Mouse (Mus musculus): ENCODE measurements around the gene Asna1. TPM values are rescaled to one million over a fixed set of nuclear protein-coding genes. Genes with fewer than 3 reads are reported as not detected.

Gene Asna1
- total and polyA plus RNA-seq, 3 experiments, result 109 to 127 (median 119) TPM

DNA sequence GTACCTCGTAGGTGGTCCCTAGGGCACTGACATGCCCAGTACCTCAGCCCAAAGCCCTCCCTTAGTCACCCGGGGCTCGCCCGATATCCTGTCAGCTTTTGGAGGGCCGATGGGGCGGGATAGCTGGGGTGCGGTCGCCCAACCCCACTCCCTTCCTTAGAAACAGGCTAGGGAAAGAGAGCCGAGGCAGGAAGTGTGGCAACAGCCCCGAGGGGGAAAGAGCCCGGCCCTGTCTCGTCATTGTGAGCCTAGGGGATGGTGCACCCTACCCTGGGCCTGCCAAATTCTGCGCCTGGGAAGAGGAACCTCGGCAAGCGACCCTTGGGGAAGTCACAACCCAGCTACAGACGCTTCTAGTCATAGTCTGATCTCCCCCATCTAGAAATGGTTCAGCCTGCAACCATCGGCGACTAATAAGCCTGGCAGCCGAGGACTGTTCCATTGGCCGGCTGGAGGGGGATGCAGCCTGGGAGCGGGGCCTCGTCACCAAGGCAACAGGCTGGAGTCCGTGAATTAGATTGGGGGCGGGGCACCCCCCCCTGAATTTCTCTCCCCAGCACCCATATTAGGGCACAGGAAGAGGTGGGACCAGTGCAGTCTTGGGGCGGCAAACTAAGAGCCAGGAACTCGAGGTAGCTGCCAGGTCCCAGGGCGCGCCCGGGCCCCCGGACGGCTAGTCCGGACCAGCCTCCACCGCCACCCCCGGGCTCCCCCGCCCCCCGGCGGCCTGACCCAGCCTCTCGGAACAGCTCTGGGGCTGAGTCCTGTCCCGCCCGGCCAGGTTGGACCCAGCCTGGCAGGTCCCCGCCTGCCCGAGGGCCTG lies 45.3 kb downstream of the Asna1 start:
- Histone ChIP-seq H3K4me1 (ENCODE audit: control insufficient read depth in 1 of 2, insufficient read depth in 2 of 2) (peaks cover 29 to 52% of the 10 kb centered on the region in 2 experiments), H3K4me3 (replicated peaks in 1 of 3; ENCODE audit: low read depth in 2 of 3, low read length in 2 of 3, poor library complexity in 1 of 3) (peak overlapping the region; percentile 51 to 94 (median 68)), H3K36me3 (replicated peaks in 1 of 2; ENCODE audit: control insufficient read depth in 1 of 2, insufficient read depth in 1 of 2, low read length in 1 of 2) (peaks cover 6 to 8% of the 10 kb centered on the region in 2 experiments), H3K27ac (ENCODE audit: insufficient read depth, low read depth) (peak overlapping the region; percentile 94), H3K79me2 (replicated peaks; ENCODE audit: control insufficient read depth, extremely low read depth, insufficient read depth, poor library complexity, severe bottlenecking) (peaks cover 20% of the 10 kb centered on the region), H3K27me3 (replicated peaks) (no peaks in the 10 kb centered on the region), H3K9ac (ENCODE audit: insufficient read depth, low read depth) (peak overlapping the region; percentile 87), H3K4me2 (ENCODE audit: insufficient read depth, low read depth, poor library complexity, severe bottlenecking) (peak overlapping the region; percentile 96), H3K9me3 (replicated peaks; ENCODE audit: low read length) (no peaks in the 10 kb centered on the region)
- in situ Hi-C loops (cut with MboI; ENCODE audit: low pct_ligation_motif_present, low pct_unique_long_range_greater_than_20kb, low sequenced_read_pairs) (no loop called here), dilution Hi-C loops (cut with MboI; ENCODE audit: extremely low pct_ligation_motif_present, extremely low pct_unique_long_range_greater_than_20kb, low sequenced_read_pairs) (no loop called here)
- TF ChIP-seq MEF2A (IDR thresholded peaks at IDR 0.05; ENCODE audit: borderline replicate concordance, low read depth, low read length) (peak; percentile 49; the same call in 1 of the 2 replicates), MYC (IDR thresholded peaks at IDR 0.05; ENCODE audit: low read depth, low read length) (no peak), NELFE (IDR thresholded peaks at IDR 0.05; ENCODE audit: low read depth, low read length) (0 out of 2 replicates have a peak, but pooled peaks have one; percentile 12), SMC3 (IDR thresholded peaks at IDR 0.05; ENCODE audit: low read depth, low read length) (no peak), SIN3A (IDR thresholded peaks at IDR 0.05; ENCODE audit: low read length) (peak; percentile 88), CHD1 (IDR thresholded peaks at IDR 0.05; ENCODE audit: low read depth, low read length) (peak; percentile 99), ETS1 (conservative IDR thresholded peaks at IDR 0.05; ENCODE audit: low read depth, low read length) (peak; percentile 43), MAX (IDR thresholded peaks at IDR 0.05; ENCODE audit: low read length) (no peak), RAD21 (IDR thresholded peaks at IDR 0.05; ENCODE audit: low read depth, low read length) (no peak), ZNF384 (IDR thresholded peaks at IDR 0.05; ENCODE audit: low read depth, low read length) (no peak), POLR2AphosphoS2 (IDR thresholded peaks at IDR 0.05; ENCODE audit: low read depth, low read length) (no peak), RCOR1 (conservative IDR thresholded peaks at IDR 0.05; ENCODE audit: low read depth, low read length) (0 out of 2 replicates have a peak, but pooled peaks have one; percentile 55), BHLHE40 (IDR thresholded peaks at IDR 0.05; ENCODE audit: low read depth, low read length) (peak; percentile 41; the same call in 1 of the 2 replicates), KAT2A (IDR thresholded peaks at IDR 0.05; ENCODE audit: insufficient replicate concordance, low read length) (0 out of 2 replicates have a peak, but pooled peaks have one; percentile 25), NRF1 (IDR thresholded peaks at IDR 0.05; ENCODE audit: low read depth, low read length) (0 out of 2 replicates have a peak, but pooled peaks have one; percentile 11), CHD2 (IDR thresholded peaks at IDR 0.05; ENCODE audit: low read length) (peak; percentile 84), USF2 (conservative IDR thresholded peaks at IDR 0.05; ENCODE audit: low read depth, low read length) (no peak), ZC3H11A (IDR thresholded peaks at IDR 0.05; ENCODE audit: low read depth, low read length) (no peak), E2F4 (IDR thresholded peaks at IDR 0.05; ENCODE audit: insufficient replicate concordance, low read depth, low read length) (no peak), GABPA (IDR thresholded peaks at IDR 0.05; ENCODE audit: insufficient replicate concordance, low read depth, low read length) (no peak), MXI1 (IDR thresholded peaks at IDR 0.05; ENCODE audit: low read depth, low read length) (peak; percentile 94), TCF12 (IDR thresholded peaks at IDR 0.05; ENCODE audit: low read depth, low read length) (peak; percentile 43; the same call in 1 of the 2 replicates), UBTF (IDR thresholded peaks at IDR 0.05; ENCODE audit: low read depth, low read length) (no peak), IRF4 (IDR thresholded peaks at IDR 0.05; ENCODE audit: low read depth, low read length) (peak; percentile 64; the same call in 1 of the 2 replicates), USF1 (IDR thresholded peaks at IDR 0.05; ENCODE audit: low read depth, low read length) (no peak), MAFK (IDR thresholded peaks at IDR 0.05; ENCODE audit: insufficient replicate concordance, low read length) (no peak), JUN (IDR thresholded peaks at IDR 0.05; ENCODE audit: insufficient read depth, low read depth, low read length) (no peak), ZMIZ1 (IDR thresholded peaks at IDR 0.05; ENCODE audit: low read depth, low read length) (no peak; the same call in 1 of the 2 replicates), EP300 (IDR thresholded peaks at IDR 0.05; ENCODE audit: low read length) (no peak), CTCF (conservative IDR thresholded peaks at IDR 0.05 in 1 of 2, IDR thresholded peaks at IDR 0.05 in 1 of 2; ENCODE audit: low read depth in 2 of 2, low read length in 2 of 2) (no peak), JUND (conservative IDR thresholded peaks at IDR 0.05; ENCODE audit: low read depth, low read length) (no peak), ELF1 (IDR thresholded peaks at IDR 0.05; ENCODE audit: low read depth, low read length) (peak; percentile 68), MAZ (IDR thresholded peaks at IDR 0.05; ENCODE audit: low read depth, low read length) (peak; percentile 89), HCFC1 (IDR thresholded peaks at IDR 0.05; ENCODE audit: low read depth, low read length) (peak; percentile 57), POLR2A (IDR thresholded peaks at IDR 0.05; ENCODE audit: low read depth, low read length) (peak; percentile 62), ZKSCAN1 (IDR thresholded peaks at IDR 0.05; ENCODE audit: borderline replicate concordance, low read depth, low read length) (no peak), PAX5 (IDR thresholded peaks at IDR 0.05; ENCODE audit: low read length) (no peak), TBP (conservative IDR thresholded peaks at IDR 0.05; ENCODE audit: low read depth, low read length) (peak; percentile 60)
- DNase-seq (ENCODE audit: extremely low read depth), result peak; percentile 98
